Mouse (Mus musculus) embryonic fibroblast, embryonic 13.5 days (primary cell): ENCODE results near the gene Rnf145.

Experiments
- CTCF ChIP-seq: IDR thresholded peaks from 2 replicates; pipeline ENCODE4 v1.5.1; 2011; ENCODE audit warnings: mild to moderate bottlenecking, control low read depth, low read length, moderate library complexity, borderline replicate concordance; ENCODE audit not compliant: insufficient read depth
- POLR2A ChIP-seq: IDR thresholded peaks from 2 replicates; pipeline ENCODE4 v1.6.1; 2011; ENCODE audit warnings: low read depth, mild to moderate bottlenecking, control low read depth, low read length, moderate library complexity

DNA sequence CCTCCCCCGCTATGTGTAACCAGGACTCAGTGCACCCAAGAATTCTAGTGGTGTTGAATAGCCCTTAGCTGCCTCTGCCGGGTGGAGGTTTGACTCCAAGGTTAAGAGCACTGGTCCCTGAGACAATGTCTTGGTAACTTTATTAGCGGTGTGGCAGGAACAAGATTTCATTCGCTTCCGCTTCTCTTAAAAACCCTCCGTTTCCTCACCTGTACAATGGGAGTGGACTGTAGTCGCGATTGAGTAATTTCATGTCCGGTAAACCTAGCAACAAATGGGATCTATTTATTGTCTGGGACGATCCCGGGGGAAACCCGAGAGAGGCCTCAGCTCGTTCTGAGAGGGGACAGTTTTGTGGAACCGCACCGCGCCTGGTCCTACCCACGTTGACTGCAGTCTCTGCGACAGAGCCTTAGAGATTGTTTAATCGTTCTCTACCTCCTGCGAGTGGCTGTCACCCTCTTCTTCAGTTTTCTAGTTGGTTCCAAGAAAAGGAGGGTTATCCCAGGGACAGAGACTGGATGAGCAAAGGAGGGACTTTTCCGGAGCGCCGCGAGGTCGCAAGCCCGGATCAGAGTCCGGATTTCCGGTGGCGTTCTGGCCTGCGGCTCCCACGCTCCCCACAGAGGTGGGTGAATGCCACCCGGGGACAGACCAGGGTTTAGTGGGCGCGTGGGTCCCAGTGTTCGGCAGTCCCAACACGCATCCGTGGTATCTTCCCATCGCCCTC is 94.1 kb downstream of the Rnf145 start:
- TF ChIP-seq CTCF (no peak), POLR2A (no peak)
